Mouse (Mus musculus) embryonic facial prominence, embryonic 14.5 days (tissue): Measurements from ENCODE around the gene Nav2. TPM values are rescaled to one million over a fixed set of nuclear protein-coding genes. Genes with fewer than 3 reads are reported as not detected.

ENCODE experiments used
- ATAC-seq: fragments of 200-750 bp; cut with Nextera tagmentation; 2 replicates; pipeline ENCODE4 v1.8.0; 2017; ENCODE audit warnings: low read depth, moderate number of reproducible peaks, moderate TSS enrichment
- DNase-seq: peaks from one replicate; pipeline ENCODE4 v3.0.0-alpha.2; 2015; ENCODE audit warnings: low spot score
- H3K27ac ChIP-seq: fragments of 300-500 bp; sonication (generic); replicated peaks from 2 replicates; pipeline ENCODE4 v1.5.1; 2014; ENCODE audit warnings: low read depth, mild to moderate bottlenecking, low read length, moderate library complexity
- H3K27me3 ChIP-seq: fragments of 300-500 bp; sonication (generic); replicated peaks from 2 replicates; pipeline ENCODE4 v1.6.1; 2014; ENCODE audit warnings: low read length; ENCODE audit not compliant: control insufficient read depth, insufficient read depth
- H3K36me3 ChIP-seq: fragments of 300-500 bp; sonication (generic); 2 replicates; pipeline ENCODE4 v1.6.1; 2014; ENCODE audit warnings: low read length, mixed read lengths; ENCODE audit not compliant: control insufficient read depth, insufficient read depth
- H3K4me1 ChIP-seq: fragments of 300-500 bp; sonication (generic); 2 replicates; pipeline ENCODE4 v1.6.1; 2014; ENCODE audit warnings: antibody characterized with exemption, low read length; ENCODE audit not compliant: control insufficient read depth, insufficient read depth
- H3K4me2 ChIP-seq: fragments of 300-500 bp; sonication (generic); 2 replicates; pipeline ENCODE4 v1.6.1; 2014; ENCODE audit warnings: low read depth, mild to moderate bottlenecking, low read length, moderate library complexity, mixed read lengths
- H3K4me3 ChIP-seq: fragments of 300-500 bp; sonication (generic); 2 replicates; pipeline ENCODE4 v1.5.1; 2014; ENCODE audit warnings: low read depth, mild to moderate bottlenecking, low read length
- H3K9ac ChIP-seq: fragments of 300-500 bp; sonication (generic); 2 replicates; pipeline ENCODE4 v1.6.1; 2014; ENCODE audit warnings: low read depth, mild to moderate bottlenecking, low read length, moderate library complexity, mixed read lengths
- H3K9me3 ChIP-seq: fragments of 300-500 bp; sonication (generic); 2 replicates; pipeline ENCODE4 v1.6.1; 2016; ENCODE audit warnings: low read length; ENCODE audit not compliant: control insufficient read depth
- WGBS: fragments of 180-500 bp; shearing (Covaris S2); extraction: QIAGEN DNeasy Blood & Tissue Kit; methylation state at CpG from one replicate; pipeline ENCODE4 v1.1.7; 2014; 5-methylcytosine and 5-hydroxymethylcytosine counted together
- polyA plus RNA-seq: library from polyadenylated mRNA; unstranded; fragments of >200 nt; fragmentation: Nextera tagmentation; extraction: Ambion mirVana; gene quantifications from 2 replicates; pipeline ENCODE4 v1.2.1, GENCODE M21; 2014

Nav2 gene
- polyA plus RNA-seq, 1 experiment from 2014 or later, result 13.5 TPM

DNA sequence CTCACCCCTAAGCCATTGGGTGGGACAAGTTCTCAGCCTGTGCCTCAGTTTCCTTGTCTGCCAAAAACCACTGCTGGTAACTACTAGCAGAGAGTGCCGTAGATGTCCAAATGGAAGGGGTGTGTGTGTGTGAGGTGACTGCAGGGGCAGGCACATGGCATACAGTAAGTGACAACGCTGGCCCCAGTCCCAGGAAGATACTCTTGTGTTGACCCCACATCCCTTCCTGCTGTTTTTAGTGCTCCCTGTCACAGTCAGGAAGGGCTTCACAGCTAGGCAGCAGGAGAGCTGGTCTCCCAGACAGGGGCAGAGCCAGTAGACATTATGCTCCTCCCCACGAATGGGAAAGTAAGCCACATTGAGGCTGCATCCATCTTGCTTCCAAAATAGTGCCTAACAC lies 264.4 kb downstream of the Nav2 start:
- Histone ChIP-seq H3K36me3 (no peaks in the 10 kb centered on the region), H3K4me3 (no peak overlapping the region), H3K9me3 (no peaks in the 10 kb centered on the region), H3K27me3 (no peaks in the 10 kb centered on the region), H3K27ac (no peak overlapping the region), H3K9ac (no peak overlapping the region), H3K4me1 (no peaks in the 10 kb centered on the region), H3K4me2 (no peak overlapping the region)
- DNase-seq, result no peak
- no peak for ATAC-seq
- WGBS, result 67% methylated on average over 3 of the region's 3 CpGs

- Histone ChIP-seq H3K9me3 (no peaks in the 10 kb centered on the region), H3K27me3 (no peaks in the 10 kb centered on the region), H3K27ac (no peak overlapping the region), H3K9ac (no peak overlapping the region), H3K4me2 (no peak overlapping the region), H3K4me1 (no peaks in the 10 kb centered on the region), H3K36me3 (no peaks in the 10 kb centered on the region), H3K4me3 (no peak overlapping the region)
- DNase-seq (no peak), ATAC-seq (no peak)
- WGBS, result 77% methylated on average over 8 of the region's 9 CpGs
These were observed 267.4 kb downstream of the Nav2 start for GRCm38 (mm10) chr7:49175784-49176409.

DNA sequence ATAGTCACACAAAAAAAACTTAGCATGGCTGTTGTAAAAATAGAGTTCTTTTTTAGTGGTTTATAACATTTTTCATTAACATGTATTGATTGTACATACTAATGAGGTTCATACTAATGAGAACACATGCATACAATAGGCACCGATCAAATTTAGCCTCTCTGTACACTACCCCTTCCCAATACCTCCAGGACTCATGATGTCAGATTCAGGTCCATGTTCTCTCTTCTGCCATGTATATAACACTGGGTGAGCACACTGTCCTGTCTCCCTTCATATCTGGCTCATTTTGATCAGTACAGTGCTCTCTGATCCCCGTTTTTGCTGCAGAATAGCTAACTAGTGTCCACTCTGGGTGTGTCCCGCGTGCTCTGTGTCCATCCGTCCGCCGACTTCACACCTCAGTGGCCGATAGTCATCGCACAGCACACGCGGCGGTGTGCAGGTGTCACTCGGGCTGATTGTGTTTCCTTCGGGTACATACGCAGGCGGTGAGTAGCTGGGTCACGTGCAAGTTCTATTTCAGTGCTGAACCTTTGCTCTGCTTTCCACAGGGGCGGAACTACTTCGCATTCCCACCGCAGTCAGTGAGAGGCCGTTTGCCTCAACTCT lies 268.2 kb downstream of the Nav2 start:
- Histone ChIP-seq H3K9me3 (no peaks in the 10 kb centered on the region), H3K27ac (no peak overlapping the region), H3K4me2 (no peak overlapping the region), H3K9ac (no peak overlapping the region), H3K36me3 (no peaks in the 10 kb centered on the region), H3K4me1 (no peaks in the 10 kb centered on the region), H3K27me3 (no peaks in the 10 kb centered on the region), H3K4me3 (no peak overlapping the region)
- 85% methylated on average over 21 of the region's 21 CpGs for WGBS
- DNase-seq, result no peak
- ATAC-seq, result no peak

GRCm38 (mm10) chr7:49178217-49178616 lies 269.7 kb downstream of the Nav2 start:
- WGBS, result 63% methylated on average over 4 of the region's 4 CpGs
- no peak for ATAC-seq

GRCm38 (mm10) chr7:49181010-49181409 lies 272.5 kb downstream of the Nav2 start:
- WGBS, result 70% methylated on average over 8 of the region's 8 CpGs
- H3K9ac ChIP-seq, result no peak overlapping the region
- H3K27me3 ChIP-seq, result no peaks in the 10 kb centered on the region
- ATAC-seq (no peak), DNase-seq (no peak)
- H3K4me3 ChIP-seq, result no peak overlapping the region
- H3K4me1 ChIP-seq, result 0 out of 2 replicates have a peak, but pooled peaks cover 8% of the 10 kb centered on the region
- no peak overlapping the region for H3K4me2 ChIP-seq
- H3K9me3 ChIP-seq, result no peaks in the 10 kb centered on the region
- H3K36me3 ChIP-seq, result no peaks in the 10 kb centered on the region
- H3K27ac ChIP-seq, result no peak overlapping the region

More at GRCm38 (mm10) chr7:49178217-49178616, 269.7 kb downstream of the Nav2 start:
- DNase-seq, result no peak
- H3K36me3 ChIP-seq, result no peaks in the 10 kb centered on the region
- H3K4me1 ChIP-seq, result no peaks in the 10 kb centered on the region
- no peak overlapping the region for H3K4me2 ChIP-seq
- H3K9ac ChIP-seq, result no peak overlapping the region
- no peak overlapping the region for H3K4me3 ChIP-seq
- H3K9me3 ChIP-seq, result no peaks in the 10 kb centered on the region
- no peaks in the 10 kb centered on the region for H3K27me3 ChIP-seq
- no peak overlapping the region for H3K27ac ChIP-seq

- no peak overlapping the region for H3K27ac ChIP-seq
- H3K4me3 ChIP-seq, result no peak overlapping the region
- DNase-seq (no peak), ATAC-seq (no peak)
- H3K9ac ChIP-seq, result no peak overlapping the region
- H3K9me3 ChIP-seq, result no peaks in the 10 kb centered on the region
- WGBS, result 84% methylated on average over 5 of the region's 5 CpGs
- no peak overlapping the region for H3K4me2 ChIP-seq
- H3K4me1 ChIP-seq, result peaks cover 8% of the 10 kb centered on the region; the same call in 1 of the 2 replicates
- no peaks in the 10 kb centered on the region for H3K36me3 ChIP-seq
- no peaks in the 10 kb centered on the region for H3K27me3 ChIP-seq
These were observed 273.9 kb downstream of the Nav2 start for GRCm38 (mm10) chr7:49182427-49182826.

GRCm38 (mm10) chr7:49183696-49184095 lies 275.2 kb downstream of the Nav2 start:
- H3K9ac ChIP-seq, result no peak overlapping the region
- no peak overlapping the region for H3K27ac ChIP-seq
- H3K4me2 ChIP-seq, result no peak overlapping the region
- no peak for DNase-seq
- no peaks in the 10 kb centered on the region for H3K27me3 ChIP-seq
- no peaks in the 10 kb centered on the region for H3K36me3 ChIP-seq
- no peak; the same call in 1 of the 2 replicates for ATAC-seq
- H3K9me3 ChIP-seq, result no peaks in the 10 kb centered on the region
- peaks cover 10% of the 10 kb centered on the region; the same call in 1 of the 2 replicates for H3K4me1 ChIP-seq
- no peak overlapping the region for H3K4me3 ChIP-seq
- 76% methylated on average over 5 of the region's 5 CpGs for WGBS

- H3K27me3 ChIP-seq, result no peaks in the 10 kb centered on the region
- no peak overlapping the region for H3K4me3 ChIP-seq
- H3K9me3 ChIP-seq, result no peaks in the 10 kb centered on the region
- ATAC-seq (no peak), DNase-seq (no peak)
- WGBS, result 86% methylated on average over 5 of the region's 5 CpGs
- H3K36me3 ChIP-seq, result no peaks in the 10 kb centered on the region
- H3K27ac ChIP-seq, result no peak overlapping the region
- no peak overlapping the region for H3K9ac ChIP-seq
- no peak overlapping the region for H3K4me2 ChIP-seq
- peaks cover 10% of the 10 kb centered on the region; the same call in 1 of the 2 replicates for H3K4me1 ChIP-seq
These were observed 277.5 kb downstream of the Nav2 start for GRCm38 (mm10) chr7:49185991-49186390.

DNA sequence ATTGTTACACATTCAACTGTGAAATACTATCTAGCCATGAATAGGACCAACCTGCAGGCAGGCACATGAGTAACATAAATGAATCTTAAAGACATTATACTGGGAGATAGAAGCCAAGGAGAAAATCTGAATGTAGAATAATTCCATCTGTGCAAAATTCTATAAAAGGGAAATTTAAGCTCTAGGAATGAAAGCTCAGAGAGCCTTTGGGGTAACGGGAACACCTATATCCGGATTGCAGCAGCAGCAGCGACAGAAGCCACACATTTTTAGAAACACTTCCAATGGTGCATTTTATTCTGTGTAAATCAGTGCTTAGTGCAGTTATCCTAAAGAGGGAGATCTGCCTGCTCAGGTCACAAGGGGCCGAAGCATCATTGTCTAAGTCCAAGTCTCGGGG lies 280.8 kb downstream of the Nav2 start:
- Histone ChIP-seq H3K9me3 (no peaks in the 10 kb centered on the region), H3K27ac (no peak overlapping the region), H3K36me3 (no peaks in the 10 kb centered on the region), H3K4me3 (no peak overlapping the region), H3K9ac (no peak overlapping the region), H3K27me3 (no peaks in the 10 kb centered on the region; the same call in 1 of the 2 replicates), H3K4me2 (no peak overlapping the region), H3K4me1 (peaks cover 10% of the 10 kb centered on the region; the same call in 1 of the 2 replicates)
- WGBS, result 82% methylated on average over 5 of the region's 5 CpGs
- DNase-seq, result no peak
- no peak for ATAC-seq
